Comparison of ENCODE assay signal across 8 mouse cellular contexts in genomic region chr4:46497286-46497892, GRCm38 (mm10). TPM values are rescaled to one million over a fixed set of nuclear protein-coding genes. Genes with fewer than 3 reads are reported as not detected.
DNase-seq lines count a peak whose midpoint lies in the region; ATAC-seq lines count a peak whose summit lies in the region.

No protein-coding gene starts in this region.

- DNase-seq in gastrocnemius, adult 18-20 months (ENCODE audit: low spot score), result peak; percentile 85
- DNase-seq in gastrocnemius, postnatal 25 days, result no peak
- peak; percentile 77 for DNase-seq in T-cell, adult 2 months (ENCODE audit: low spot score)
- DNase-seq in cerebellum, postnatal 36 days, result peak; percentile 74 to 79
- peak; percentile 85 for DNase-seq in heart, postnatal 4 days
- DNase-seq in layer of hippocampus, postnatal 14 days (ENCODE audit: low spot score in 2 of 2), result peak; percentile 40 to 44
- DNase-seq in spleen, postnatal 14 days (ENCODE audit: low spot score in 2 of 2), result peak; percentile 58 to 83

- ATAC-seq in megakaryocyte, adult 5-6 weeks (ENCODE audit: poor library complexity, severe bottlenecking), result peak; percentile 90

RNA-seq across cellular contexts. Expression of gene Nans, which starts 8.3 kb away (rescaled TPM):
- total RNA-seq in gastrocnemius, adult 18-20 months (2021), result 10 to 100 TPM; 17.6 to 19.9 TPM
- total RNA-seq in gastrocnemius, postnatal 25 days (2021), result 10 to 100 TPM; 16.9 to 21.1 TPM
- 10 to 100 TPM; 42.4 to 45.0 TPM for total RNA-seq in heart, postnatal 4 days (2021)
- total RNA-seq in layer of hippocampus, postnatal 14 days (2021), result 10 to 100 TPM; 24.0 to 24.6 TPM
- 39.9 and 45.3 TPM in 2 replicates for total RNA-seq in megakaryocyte, adult 5-6 weeks (2015)
- 52.9 and 53.9 TPM in 2 replicates for total RNA-seq in megakaryocyte, adult 5-6 weeks (2017)

RNA-seq across cellular contexts. Expression of gene Trim14, which starts 38.6 kb away (rescaled TPM):
- total RNA-seq in gastrocnemius, adult 18-20 months (2021), result under 1 TPM; 0.50 to 0.76 TPM
- total RNA-seq in gastrocnemius, postnatal 25 days (2021), result 1 to 10 TPM in 1 of 2 experiments, under 1 TPM in 1; 0.46 to 1.4 TPM
- 1 to 10 TPM in 1 of 2 experiments, under 1 TPM in 1; 0.76 to 1.3 TPM for total RNA-seq in heart, postnatal 4 days (2021)
- total RNA-seq in layer of hippocampus, postnatal 14 days (2021), result 1 to 10 TPM in 1 of 2 experiments, under 1 TPM in 1; 0.69 to 1.5 TPM
- 9.7 and 13.3 TPM in 2 replicates for total RNA-seq in megakaryocyte, adult 5-6 weeks (2015)
- 26.8 and 42.5 TPM in 2 replicates for total RNA-seq in megakaryocyte, adult 5-6 weeks (2017)

RNA-seq across cellular contexts. Expression of gene Anp32b, which starts 46.7 kb away (rescaled TPM):
- 10 to 100 TPM; 63.2 to 66.2 TPM for total RNA-seq in gastrocnemius, adult 18-20 months (2021)
- total RNA-seq in gastrocnemius, postnatal 25 days (2021), result 10 to 100 TPM; 54.1 to 59.9 TPM
- 100 to 1,000 TPM; 121 to 122 TPM for total RNA-seq in heart, postnatal 4 days (2021)
- total RNA-seq in layer of hippocampus, postnatal 14 days (2021), result 10 to 100 TPM; 47.2 to 52.9 TPM
- total RNA-seq in megakaryocyte, adult 5-6 weeks (2015), result 496 and 542 TPM in 2 replicates
- total RNA-seq in megakaryocyte, adult 5-6 weeks (2017), result 105 and 108 TPM in 2 replicates

Comparison
In these comparisons a context has a peak if more than half of its experiments do, and no peak if none do; other contexts are left out.
1. RNA of gene Trim14, which starts 38.6 kb away (total RNA-seq): 9.7 to 42.5 TPM in megakaryocyte, adult 5-6 weeks; 0.69 to 1.5 TPM in layer of hippocampus, postnatal 14 days, 0.46 to 1.4 TPM in gastrocnemius, postnatal 25 days, 0.76 to 1.3 TPM in heart, postnatal 4 days and 0.50 to 0.76 TPM in gastrocnemius, adult 18-20 months; every median in the first group is over 4 times any median in the second.